Mouse (Mus musculus) lung, embryonic 16.5 days (tissue): ENCODE results near the gene Fcf1. TPM values are rescaled to one million over a fixed set of nuclear protein-coding genes. Genes with fewer than 3 reads are reported as not detected.

Experiments
- ATAC-seq: fragments of 200-750 bp; cut with Nextera tagmentation; 2 replicates; pipeline ENCODE4 v1.8.0; 2017; ENCODE audit warnings: low read depth, mild to moderate bottlenecking, moderate library complexity
- H3K27ac ChIP-seq: fragments of 300-500 bp; sonication (generic); 2 replicates; pipeline ENCODE4 v1.5.1; 2014; ENCODE audit warnings: mild to moderate bottlenecking, control low read depth, low read length
- H3K27me3 ChIP-seq: fragments of 300-500 bp; sonication (generic); 2 replicates; pipeline ENCODE4 v1.6.1; 2014; ENCODE audit warnings: low read depth, low read length, mixed read lengths; ENCODE audit not compliant: control insufficient read depth, insufficient read depth
- H3K36me3 ChIP-seq: fragments of 300-500 bp; sonication (generic); 2 replicates; pipeline ENCODE4 v1.6.1; 2014; ENCODE audit warnings: low read length; ENCODE audit not compliant: control insufficient read depth, insufficient read depth
- H3K4me1 ChIP-seq: fragments of 300-500 bp; sonication (generic); replicated peaks from 2 replicates; pipeline ENCODE4 v1.6.1; 2014; ENCODE audit warnings: low read length, mixed read lengths; ENCODE audit not compliant: control insufficient read depth, insufficient read depth
- H3K4me2 ChIP-seq: fragments of 300-500 bp; sonication (generic); 2 replicates; pipeline ENCODE4 v1.6.1; 2014; ENCODE audit warnings: low read depth, low read length, control low read depth
- H3K4me3 ChIP-seq: fragments of 300-500 bp; sonication (generic); 2 replicates; pipeline ENCODE4 v1.5.1; 2014; ENCODE audit warnings: mild to moderate bottlenecking, low read length, control low read depth
- H3K9ac ChIP-seq: fragments of 300-500 bp; sonication (generic); 2 replicates; pipeline ENCODE4 v1.6.1; 2014; ENCODE audit warnings: low read length, control low read depth
- H3K9me3 ChIP-seq: fragments of 300-500 bp; sonication (generic); 2 replicates; pipeline ENCODE4 v1.6.1; 2016; ENCODE audit warnings: low read length; ENCODE audit not compliant: control insufficient read depth
- WGBS: fragments of 180-500 bp; shearing (Covaris S2); extraction: QIAGEN DNeasy Blood & Tissue Kit; methylation state at CpG from one replicate; pipeline ENCODE4 v1.1.7; 2014; 5-methylcytosine and 5-hydroxymethylcytosine counted together
- polyA plus RNA-seq: library from polyadenylated mRNA; unstranded; fragments of >200 nt; fragmentation: Nextera tagmentation; extraction: Ambion mirVana; gene quantifications from 2 replicates; pipeline ENCODE4 v1.2.1, GENCODE M21; 2015

Fcf1 gene
- polyA plus RNA-seq, 1 experiment from 2014 or later = 141 TPM

DNA sequence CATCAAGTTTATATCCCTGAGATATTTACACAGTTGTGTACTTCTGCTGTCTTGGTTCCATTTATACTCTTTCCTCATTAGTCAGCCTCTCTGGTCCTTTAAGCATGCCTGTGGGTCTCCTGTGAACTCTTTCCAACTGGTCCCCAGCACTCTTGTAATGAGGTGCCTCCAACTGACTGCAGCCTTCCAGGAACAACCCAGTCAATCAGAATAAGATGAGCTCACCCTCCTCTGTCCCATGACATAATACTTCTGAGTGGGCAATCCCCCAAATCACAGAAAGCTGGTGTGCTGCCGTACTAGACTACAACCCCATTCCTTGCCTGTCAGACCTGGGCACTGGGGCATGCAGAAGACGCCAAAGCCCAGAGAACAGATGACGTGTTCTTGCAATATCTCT lies 14.4 kb upstream of the Fcf1 start:
- Histone ChIP-seq H3K27me3 (no peaks in the 10 kb centered on the region), H3K36me3 (no peaks in the 10 kb centered on the region), H3K27ac (peak overlapping the region; percentile 83), H3K4me2 (no peak overlapping the region), H3K9me3 (no peaks in the 10 kb centered on the region), H3K9ac (no peak overlapping the region), H3K4me3 (no peak overlapping the region), H3K4me1 (peaks cover 19% of the 10 kb centered on the region)
- WGBS = 68% methylated on average over 3 of the region's 3 CpGs
- peak; percentile 91 for ATAC-seq

DNA sequence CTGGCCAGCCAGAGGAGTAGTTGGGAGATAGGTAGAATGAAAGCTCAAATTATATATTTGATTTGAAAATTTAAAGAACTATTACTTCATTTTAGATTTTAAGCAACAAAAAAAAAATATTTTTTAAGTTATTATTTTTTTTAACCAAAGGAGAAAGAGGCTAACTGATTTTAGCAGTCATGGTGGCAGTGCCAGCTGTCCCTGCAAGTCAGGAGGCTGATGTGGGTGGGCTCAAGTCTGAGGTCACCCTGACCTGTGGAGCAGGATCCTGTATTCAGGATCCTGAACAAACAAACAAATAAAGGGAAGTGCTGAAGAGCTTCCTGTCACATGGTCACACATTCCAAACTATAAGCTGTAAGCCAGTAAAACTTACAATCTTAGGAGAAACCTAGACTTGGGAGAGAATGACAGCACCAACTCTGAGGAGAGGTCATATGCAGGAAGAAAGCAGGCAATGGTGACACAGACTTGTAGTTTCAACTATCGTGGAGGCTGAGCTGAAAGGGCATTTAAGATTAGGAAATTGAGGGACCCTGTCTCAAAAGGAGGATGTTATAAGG lies 11.8 kb upstream of the Fcf1 start:
- WGBS = 80% methylated on average over 1 of the region's 1 CpGs
- H3K27ac ChIP-seq = no peak overlapping the region

DNA sequence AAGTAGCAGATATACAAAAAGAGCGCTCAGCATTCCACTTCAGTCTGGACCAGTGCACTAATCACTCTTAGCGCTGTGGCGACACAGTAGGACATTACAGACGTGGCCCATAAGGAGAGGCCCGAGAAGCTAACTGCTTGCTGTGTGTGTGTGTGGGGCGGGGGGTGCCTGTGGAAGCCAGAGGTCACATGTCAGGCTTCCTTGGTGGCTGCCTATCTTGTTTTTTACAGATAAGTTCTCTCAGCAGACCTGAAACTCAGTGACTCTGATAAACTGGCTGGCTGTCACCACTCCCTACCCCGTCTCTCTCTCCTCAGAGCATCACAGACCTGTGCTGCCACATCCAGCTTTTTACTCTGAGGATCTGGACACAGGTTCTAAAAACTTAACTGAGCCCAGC lies 8.1 kb upstream of the Fcf1 start:
- Histone ChIP-seq H3K9ac (no peak overlapping the region), H3K9me3 (no peaks in the 10 kb centered on the region), H3K4me3 (no peak overlapping the region), H3K27me3 (no peaks in the 10 kb centered on the region), H3K27ac (no peak overlapping the region), H3K4me1 (peaks cover under 1% of the 10 kb centered on the region; the same call in 1 of the 2 replicates), H3K4me2 (no peak overlapping the region), H3K36me3 (no peaks in the 10 kb centered on the region)
- ATAC-seq = no peak
- WGBS = 68% methylated on average over 7 of the region's 7 CpGs

More for the DNA sequence above, 11.8 kb upstream of the Fcf1 start:
- no peak overlapping the region for H3K9ac ChIP-seq
- H3K4me2 ChIP-seq = no peak overlapping the region
- no peaks in the 10 kb centered on the region for H3K9me3 ChIP-seq
- no peaks in the 10 kb centered on the region for H3K27me3 ChIP-seq
- H3K4me3 ChIP-seq = no peak overlapping the region
- no peak for ATAC-seq
- H3K36me3 ChIP-seq = no peaks in the 10 kb centered on the region
- peaks cover 10% of the 10 kb centered on the region; the same call in 1 of the 2 replicates for H3K4me1 ChIP-seq

DNA sequence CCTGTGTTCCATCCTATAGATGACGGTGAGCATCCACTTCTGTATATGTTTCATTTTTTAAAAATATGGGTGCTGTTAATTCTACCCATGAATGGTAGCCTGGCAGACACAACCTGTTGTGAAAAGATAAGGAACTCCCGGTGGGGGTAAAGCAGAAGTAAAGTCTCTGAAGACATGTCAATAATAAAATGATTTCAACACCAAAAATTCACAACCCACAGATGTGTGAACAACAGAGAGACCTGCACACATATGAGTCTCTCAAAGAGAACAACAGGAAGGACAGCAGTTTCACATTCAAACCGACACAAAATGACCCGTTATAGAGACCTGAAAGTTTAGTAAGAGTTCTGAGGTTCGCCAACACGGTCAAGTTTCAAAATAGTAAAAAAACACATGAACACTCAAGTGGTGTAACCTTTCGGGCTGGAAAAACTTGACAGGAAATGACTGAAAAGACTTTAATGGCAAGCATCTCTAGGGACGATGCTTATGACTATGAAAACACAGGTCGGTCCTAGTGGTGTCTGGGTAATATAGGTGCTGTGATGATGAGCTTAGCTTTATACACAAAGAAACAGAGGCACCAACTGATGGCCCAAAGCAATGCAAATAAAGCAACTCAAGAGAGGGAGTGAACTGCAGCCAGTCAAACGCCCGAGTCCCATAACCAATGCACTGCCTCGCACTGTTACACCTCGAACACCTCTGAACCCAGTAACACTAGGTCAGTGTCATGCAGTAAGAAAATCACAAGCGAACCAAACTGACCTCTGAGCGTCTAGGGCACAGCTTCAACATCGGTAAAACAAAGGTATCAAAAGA lies 1.7 kb upstream of the Fcf1 start:
- WGBS = 78% methylated on average over 16 of the region's 16 CpGs
- Histone ChIP-seq H3K4me2 (peak overlapping the region; percentile 92), H3K9ac (peak overlapping the region; percentile 3; the same call in 1 of the 2 replicates), H3K27ac (no peak overlapping the region), H3K4me1 (peaks cover 16% of the 10 kb centered on the region), H3K27me3 (no peaks in the 10 kb centered on the region), H3K4me3 (peak overlapping the region; percentile 95), H3K36me3 (peaks cover 8% of the 10 kb centered on the region), H3K9me3 (no peaks in the 10 kb centered on the region)
- no peak for ATAC-seq

DNA sequence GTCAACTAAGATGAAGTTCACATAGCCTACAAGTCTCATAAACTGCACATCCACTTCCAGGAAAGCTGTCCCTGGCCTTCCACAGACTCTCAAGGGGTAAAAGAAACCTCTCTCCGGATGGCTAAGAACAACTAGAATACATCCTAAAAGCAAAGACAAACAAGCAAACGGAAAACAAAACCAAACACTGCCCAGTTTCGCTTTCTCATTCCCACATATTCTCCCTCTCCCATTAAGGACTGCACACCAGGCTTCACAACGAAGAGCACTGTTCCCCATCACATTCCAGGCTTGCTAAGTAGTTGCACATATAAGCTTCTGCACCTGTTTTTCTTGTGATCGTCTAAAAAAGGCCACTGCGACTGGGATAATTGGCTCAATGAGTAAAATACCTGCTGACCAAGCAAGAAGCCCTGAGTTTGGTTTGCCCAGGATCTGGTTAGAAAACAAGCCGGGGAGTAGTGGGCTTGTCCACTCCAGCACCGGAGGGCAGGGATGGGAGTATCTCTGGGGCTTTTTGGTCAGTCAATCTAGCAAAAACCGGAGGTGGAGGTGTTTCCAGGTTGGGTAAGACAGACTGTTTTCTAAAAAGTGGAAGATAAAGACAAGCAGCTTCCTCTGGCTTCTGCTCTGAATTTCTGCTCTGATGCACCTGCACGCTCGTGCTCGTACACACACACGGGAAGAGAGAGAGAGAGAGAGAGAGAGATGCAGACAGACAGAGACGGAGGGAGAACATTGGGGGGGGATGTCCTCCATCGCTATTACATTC lies 855 bp upstream of the Fcf1 start:
- no peaks in the 10 kb centered on the region for H3K9me3 ChIP-seq
- no peaks in the 10 kb centered on the region for H3K27me3 ChIP-seq
- ATAC-seq = peak; percentile 41; the same call in 1 of the 2 replicates
- no peak overlapping the region for H3K27ac ChIP-seq
- WGBS = 17% methylated on average over 15 of the region's 15 CpGs
- peak overlapping the region; percentile 89 for H3K9ac ChIP-seq
- peak overlapping the region; percentile 92 for H3K4me2 ChIP-seq
- peaks cover 10% of the 10 kb centered on the region for H3K36me3 ChIP-seq
- peaks cover 16% of the 10 kb centered on the region for H3K4me1 ChIP-seq
- H3K4me3 ChIP-seq = peak overlapping the region; percentile 95

DNA sequence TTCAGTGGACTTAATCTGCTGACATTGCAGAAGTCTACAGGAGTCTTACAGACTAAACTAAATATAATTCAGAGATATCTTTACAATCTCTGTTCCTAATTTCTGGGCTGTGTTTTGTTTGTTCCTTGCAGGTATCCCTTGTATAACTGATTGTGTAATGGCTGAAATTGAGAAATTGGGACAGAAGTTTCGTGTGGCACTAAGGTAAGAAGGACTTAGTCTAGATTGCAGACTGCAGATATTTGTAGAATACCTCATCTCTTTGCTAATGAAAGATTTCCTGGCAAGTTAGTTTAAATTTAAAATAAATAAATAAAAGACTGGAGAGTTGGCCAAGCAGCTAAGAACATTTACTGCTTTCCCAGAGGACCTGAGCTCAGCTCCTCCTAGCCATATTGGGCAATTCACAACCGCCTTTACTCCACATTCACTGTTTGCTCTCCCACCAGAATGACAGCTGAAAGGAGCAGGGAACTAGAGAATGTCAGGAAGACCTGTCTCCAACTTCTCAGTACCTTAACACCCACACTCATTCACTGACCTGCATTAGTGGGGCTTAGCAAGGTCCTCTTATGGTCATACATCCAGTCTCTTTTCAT lies 8.7 kb downstream of the Fcf1 start:
- Histone ChIP-seq H3K27ac (no peak overlapping the region), H3K4me3 (no peak overlapping the region), H3K9me3 (no peaks in the 10 kb centered on the region), H3K9ac (no peak overlapping the region), H3K36me3 (peaks cover 45% of the 10 kb centered on the region), H3K4me1 (no peaks in the 10 kb centered on the region), H3K27me3 (no peaks in the 10 kb centered on the region), H3K4me2 (no peak overlapping the region)
- WGBS = 74% methylated on average over 2 of the region's 2 CpGs
- ATAC-seq = no peak

DNA sequence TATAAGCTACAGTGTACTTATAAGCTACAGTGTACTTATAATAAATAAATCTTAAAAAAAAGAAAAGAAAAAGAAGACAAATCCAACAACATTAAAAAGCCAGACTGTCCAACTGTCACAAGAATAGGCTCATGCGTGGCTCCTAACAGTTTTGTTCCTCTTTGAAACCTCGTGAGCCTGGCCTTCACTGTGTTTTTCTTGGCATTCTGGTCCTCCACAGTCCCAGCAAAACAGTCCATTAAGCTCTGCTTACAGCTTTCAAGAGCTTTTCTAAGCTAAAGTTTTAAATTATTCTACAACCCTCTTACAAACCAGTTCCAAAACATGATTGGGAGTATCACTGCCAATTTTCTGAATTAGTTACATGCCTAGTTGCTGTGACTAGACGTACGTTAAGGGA lies 18.8 kb downstream of the Fcf1 start:
- H3K9me3 ChIP-seq = 0 out of 2 replicates have a peak, but pooled peaks cover 2% of the 10 kb centered on the region
- no peak overlapping the region for H3K4me3 ChIP-seq
- H3K4me1 ChIP-seq = no peaks in the 10 kb centered on the region
- WGBS = 63% methylated on average over 4 of the region's 4 CpGs
- ATAC-seq = no peak
- H3K27ac ChIP-seq = no peak overlapping the region
- no peak overlapping the region for H3K9ac ChIP-seq
- no peaks in the 10 kb centered on the region for H3K27me3 ChIP-seq
- H3K4me2 ChIP-seq = no peak overlapping the region
- H3K36me3 ChIP-seq = no peaks in the 10 kb centered on the region; the same call in 1 of the 2 replicates

DNA sequence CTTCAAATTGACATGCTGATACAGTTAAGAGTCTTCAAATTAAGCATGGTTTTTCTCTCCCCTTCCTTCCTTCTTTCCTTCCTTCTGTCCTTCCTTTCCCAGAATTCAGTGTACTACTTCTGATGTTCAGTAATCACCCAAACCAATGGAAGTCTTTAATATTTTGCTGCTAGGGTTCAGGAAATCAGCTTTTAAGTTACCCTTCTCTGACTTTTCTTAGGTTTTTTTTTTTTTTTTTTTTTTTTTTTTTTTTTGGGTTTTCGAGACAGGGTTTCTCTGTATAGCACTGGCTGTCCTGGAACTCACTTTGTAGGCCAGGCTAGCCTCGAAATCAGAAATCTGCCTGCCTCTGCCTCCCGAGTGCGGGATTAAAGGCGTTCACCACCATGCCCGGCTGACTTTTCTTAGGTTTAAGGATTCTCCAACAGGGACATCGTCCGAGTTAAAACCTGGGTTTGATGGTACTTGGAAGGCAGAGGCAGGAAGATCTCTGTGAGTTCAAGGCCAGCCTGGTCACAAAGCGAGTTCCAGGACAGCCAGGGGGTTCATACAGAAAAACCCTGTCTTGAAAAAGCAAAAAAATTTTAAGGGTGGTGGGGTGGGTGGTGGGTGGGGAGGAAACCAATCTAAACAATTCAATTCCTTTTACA lies 24.5 kb downstream of the Fcf1 start:
- Histone ChIP-seq H3K36me3 (no peaks in the 10 kb centered on the region), H3K27me3 (no peaks in the 10 kb centered on the region), H3K9me3 (0 out of 2 replicates have a peak, but pooled peaks cover 2% of the 10 kb centered on the region), H3K4me2 (peak overlapping the region; percentile 42), H3K27ac (no peak overlapping the region), H3K9ac (peak overlapping the region; percentile 48; the same call in 1 of the 2 replicates), H3K4me1 (peaks cover 11% of the 10 kb centered on the region), H3K4me3 (peak overlapping the region; percentile 97; the same call in 1 of the 2 replicates)
- ATAC-seq = no peak
- WGBS = 91% methylated on average over 8 of the region's 9 CpGs
